Mouse (Mus musculus): ENCODE measurements around the gene Khsrp.

Gene Khsrp

GRCm38 (mm10) chr17:56986105-56986805 lies 45.1 kb downstream of the Khsrp start:
- DNase-seq (ENCODE audit: low spot score) = no peak

GRCm38 (mm10) chr17:56985656-56986055 lies 45.7 kb downstream of the Khsrp start:
- DNase-seq (ENCODE audit: low spot score) = no peak

- DNase-seq (ENCODE audit: low spot score) = no peak
These were observed 46.4 kb downstream of the Khsrp start for GRCm38 (mm10) chr17:56984886-56985285.

- DNase-seq (ENCODE audit: low spot score) = no peak
These were observed 49.3 kb downstream of the Khsrp start, which contains the start of gene Acer1 for GRCm38 (mm10) chr17:56982013-56982412. Acer1 (minus strand) TSS chr17:56982126.

GRCm38 (mm10) chr17:56981049-56981448 lies 50.3 kb downstream of the Khsrp start:
- no peak for DNase-seq (ENCODE audit: low spot score)

GRCm38 (mm10) chr17:56979524-56979923 lies 51.8 kb downstream of the Khsrp start:
- DNase-seq (ENCODE audit: low spot score) = no peak

- no peak for DNase-seq (ENCODE audit: low spot score)
These were observed 54.6 kb downstream of the Khsrp start for GRCm38 (mm10) chr17:56976531-56977390.

- no peak for DNase-seq (ENCODE audit: low spot score)
These were observed 55.9 kb downstream of the Khsrp start for GRCm38 (mm10) chr17:56975391-56975790.

GRCm38 (mm10) chr17:56974708-56975240 lies 56.5 kb downstream of the Khsrp start:
- DNase-seq (ENCODE audit: low spot score) = no peak

- no peak for DNase-seq (ENCODE audit: low spot score)
These were observed 57.2 kb downstream of the Khsrp start for GRCm38 (mm10) chr17:56973956-56974707.

All from urinary bladder, postnatal 25 days (tissue).